30 mouse cellular contexts compared by ENCODE assay signal in genomic region chr14:12377883-12378282, GRCm38 (mm10). TPM values are rescaled to one million over a fixed set of nuclear protein-coding genes. Genes with fewer than 3 reads are reported as not detected.
A peak's percentile ranks its signal among the peaks of the same experiment; 100 is the strongest.
DNase-seq lines count a peak whose midpoint lies in the region; ATAC-seq and TF ChIP-seq lines count a peak whose summit lies in the region.
"Had no signal": no experiment of that assay in that cellular context is flagged by ENCODE, and none has a peak within 500 bp of the region (broad histone marks: within the 10 kb centered on the region; RNA-seq: fewer than 3 reads in every experiment).

No protein-coding gene starts in this region.

- DNase-seq in frontal cortex, adult 2 months (ENCODE audit: extremely low spot score in 1 of 2, low spot score in 1 of 2), result no peak
- DNase-seq in left cerebral cortex, postnatal 4 days, result peak; percentile 22
- DNase-seq in left cerebral cortex, postnatal 14 days (ENCODE audit: low spot score in 2 of 2), result no peak
- peak; percentile 43 for DNase-seq in brain, embryonic 14.5 days (ENCODE audit: low read depth)
- DNase-seq in lung, postnatal 14 days, result no peak
- DNase-seq: adrenal gland, postnatal 10 days; B cell, adult 2 months; cerebellum, adult 11-12 months; cerebellum, adult 9-11 months; gastrocnemius, adult 2 months; heart, adult 2 months; kidney, adult 9 months; kidney, postnatal 10 days; liver, postnatal 0 days; right cerebral cortex, postnatal 25 days had no signal

- no peak for TF ChIP-seq POLR2A in brain, embryonic 14.5 days (IDR thresholded peaks at IDR 0.05; ENCODE audit: borderline replicate concordance, extremely low read depth, insufficient read depth, insufficient read length, poor library complexity, severe bottlenecking)

- intact Hi-C loops in left cerebral cortex, postnatal 4 days (cut with DNase I), result no loop called here
- intact Hi-C loops in left cerebral cortex, postnatal 14 days (cut with DNase I), result loop anchor here (2.0 kb wide), 1 partner anchor 61 kb away; no protein-coding TSS in a partner anchor

- no peak for TF ChIP-seq CTCF in brain, embryonic 14.5 days (IDR thresholded peaks at IDR 0.05; ENCODE audit: borderline replicate concordance, extremely low read depth, insufficient read depth, insufficient read length)

- ATAC-seq in frontal cortex, adult (ENCODE audit: low TSS enrichment), result 0 out of 2 replicates have a peak, but pooled peaks have one; percentile 27
- ATAC-seq: intestine, postnatal 0 days; liver, embryonic 12.5 days; liver, postnatal 0 days; midbrain, embryonic 13.5 days had no signal

RNA-seq across cellular contexts. Expression of gene Fezf2, which starts 29.9 kb away (rescaled TPM):
- 15.2 and 17.2 TPM in 2 replicates for polyA plus RNA-seq in frontal cortex, adult 2 months (2012; rRNA removed)
- 10 to 100 TPM; 53.3 to 54.3 TPM for total RNA-seq in left cerebral cortex, postnatal 4 days (2021)
- 10 to 100 TPM; 28.8 to 40.9 TPM for total RNA-seq in left cerebral cortex, postnatal 14 days (2021)
- polyA plus RNA-seq in brain, embryonic 14.5 days (2012; rRNA removed), result 16.5 and 79.1 TPM in 2 replicates
- total RNA-seq: adrenal gland, postnatal 10 days; gastrocnemius, adult 2 months; gastrocnemius, postnatal 4 days; heart, adult 2 months; hematopoietic stem cell, adult 5-6 weeks; megakaryocyte-erythroid progenitor cell, adult 5-6 weeks had no signal
- polyA plus RNA-seq: embryonic facial prominence, embryonic 14.5 days; erythroblast, embryonic 14.5 days; G1E; heart, adult 2 months; hindbrain, embryonic 14.5 days; intestine, postnatal 0 days; liver, embryonic 12.5 days; liver, postnatal 0 days; lung, embryonic 16.5 days; macrophage; neural tube, embryonic 13.5 days; stomach, embryonic 15.5 days had no signal

Comparison
In these comparisons a context has a peak if more than half of its experiments do, and no peak if none do; other contexts are left out.
1. DNase-seq: peak in left cerebral cortex, postnatal 4 days (single experiment) and brain, embryonic 14.5 days (single experiment); none in frontal cortex, adult 2 months (0 of 2), left cerebral cortex, postnatal 14 days (0 of 2) and lung, postnatal 14 days (single experiment).